Mouse (Mus musculus) bone marrow macrophage, adult 2 months (primary cell): Measurements from ENCODE around the gene Hps6.

Experiments
- CTCF ChIP-seq: IDR thresholded peaks from 2 replicates; pipeline ENCODE4 v1.5.1; 2012; ENCODE audit warnings: low read depth, mild to moderate bottlenecking, low read length, moderate library complexity
- POLR2A ChIP-seq: IDR thresholded peaks from 2 replicates; pipeline ENCODE4 v1.6.1; 2012; ENCODE audit warnings: mild to moderate bottlenecking, low read depth, low read length, borderline replicate concordance

DNA sequence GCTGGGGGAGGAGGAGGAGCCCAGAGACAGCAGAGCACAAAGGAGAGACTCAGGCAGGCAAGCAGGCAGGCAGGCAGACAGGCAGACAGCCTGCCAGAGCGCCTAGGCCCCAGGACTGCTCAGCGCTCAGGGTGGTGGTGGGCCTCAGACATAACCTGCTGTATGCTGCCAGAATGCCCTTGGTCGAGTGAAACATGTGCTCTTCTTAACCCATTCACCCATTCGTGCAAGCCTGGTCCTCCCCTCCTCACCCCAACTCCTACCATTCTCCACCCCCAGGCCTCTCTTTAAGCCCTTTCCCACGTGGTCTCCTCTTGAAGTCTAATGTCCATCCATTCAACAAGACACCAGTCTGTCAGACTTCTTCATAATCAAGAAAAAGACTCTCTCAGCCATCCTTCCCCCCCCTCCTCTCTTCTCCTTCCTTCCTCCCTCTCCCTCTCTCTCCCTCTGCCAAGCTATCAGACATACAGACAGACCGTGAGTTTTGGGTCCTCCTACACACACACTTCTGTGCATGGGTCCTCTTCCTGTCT lies 39.2 kb downstream of the Hps6 start:
- no peak for TF ChIP-seq POLR2A
- no peak for TF ChIP-seq CTCF
